Mouse (Mus musculus) MEL (cell line): ENCODE results near the gene Ski.

Experiments used
- CTCF ChIP-seq, 3 experiments: IDR thresholded peaks in 2 of 3; conservative IDR thresholded peaks in 1 of 3; 2 replicates each; pipeline ENCODE4 v1.5.1; 2011 to 2012; ENCODE audit warnings: low read length in 3 of 3, low read depth in 2 of 3, mild to moderate bottlenecking in 2 of 3, improper control_type of control experiment in 1 of 3, inconsistent platforms in 1 of 3, mixed read lengths in 1 of 3, moderate library complexity in 1 of 3; ENCODE audit not compliant: control insufficient read depth in 1 of 3, insufficient read depth in 1 of 3, poor library complexity in 1 of 3, severe bottlenecking in 1 of 3
- EP300 ChIP-seq, 2 experiments: IDR thresholded peaks; 2 replicates each; pipeline ENCODE4 v1.6.1; 2011; ENCODE audit warnings: improper control_type of control experiment in 2 of 2, low read length in 2 of 2, low read depth in 1 of 2, mild to moderate bottlenecking in 1 of 2
- GATA1 ChIP-seq: IDR thresholded peaks from 2 replicates; pipeline ENCODE4 v1.6.1; 2011; ENCODE audit warnings: low read depth, low read length, improper control_type of control experiment
- MXI1 ChIP-seq: IDR thresholded peaks from 2 replicates; pipeline ENCODE4 v1.6.1; 2011; ENCODE audit warnings: mild to moderate bottlenecking, low read depth, low read length, improper control_type of control experiment
- POLR2A ChIP-seq, 2 experiments: IDR thresholded peaks; 2 replicates each; pipeline ENCODE4 v1.6.1; 2011 to 2012; ENCODE audit warnings: low read length in 2 of 2, mild to moderate bottlenecking in 2 of 2, control low read depth in 1 of 2, improper control_type of control experiment in 1 of 2, low read depth in 1 of 2, moderate library complexity in 1 of 2; ENCODE audit not compliant: control insufficient read depth in 1 of 2, insufficient read depth in 1 of 2, poor library complexity in 1 of 2
- RAD21 ChIP-seq: IDR thresholded peaks from 2 replicates; pipeline ENCODE4 v1.6.1; 2011; ENCODE audit warnings: mild to moderate bottlenecking, low read depth, low read length, improper control_type of control experiment
- USF1 ChIP-seq: IDR thresholded peaks from 2 replicates; pipeline ENCODE4 v1.6.1; 2014; ENCODE audit warnings: low read depth, mild to moderate bottlenecking, inconsistent platforms, low read length, improper control_type of control experiment, moderate library complexity

- TF ChIP-seq CTCF (IDR thresholded peaks at IDR 0.05 in 2 of 3, conservative IDR thresholded peaks at IDR 0.05 in 1 of 3; ENCODE audit: control insufficient read depth in 1 of 3, insufficient read depth in 1 of 3, low read depth in 2 of 3, low read length in 3 of 3, poor library complexity in 1 of 3, severe bottlenecking in 1 of 3) (no peak), USF1 (no peak), EP300 (IDR thresholded peaks at IDR 0.05; ENCODE audit: low read depth in 1 of 2, low read length in 2 of 2) (no peak), POLR2A (IDR thresholded peaks at IDR 0.05; ENCODE audit: control insufficient read depth in 1 of 2, insufficient read depth in 1 of 2, low read depth in 1 of 2, low read length in 2 of 2, poor library complexity in 1 of 2) (no peak), MXI1 (no peak), RAD21 (no peak), GATA1 (no peak)
These were observed 112.9 kb downstream of the Ski start for GRCm38 (mm10) chr4:155109471-155109870.
